Mouse (Mus musculus) lung, adult 2 months (tissue): ENCODE data around the gene Prpsap2.

Experiments
- CTCF ChIP-seq: fragments of 200-500 bp; IDR thresholded peaks from 2 replicates; pipeline ENCODE4 v1.5.1; 2011; ENCODE audit warnings: mild to moderate bottlenecking, low read length, control low read depth; ENCODE audit not compliant: insufficient read depth
- POLR2A ChIP-seq: fragments of 200-500 bp; IDR thresholded peaks from 2 replicates; pipeline ENCODE4 v1.6.1; 2011; ENCODE audit warnings: low read depth, mild to moderate bottlenecking, control low read depth, low read length, borderline replicate concordance; ENCODE audit errors: extremely low read depth

GRCm38 (mm10) chr11:61719387-61719786, 42.5 kb downstream of the Prpsap2 start:
- TF ChIP-seq CTCF (no peak), POLR2A (no peak)
